Mouse (Mus musculus) limb, embryonic 13.5 days (tissue): ENCODE results near the gene Dhtkd1. TPM values are rescaled to one million over a fixed set of nuclear protein-coding genes. Genes with fewer than 3 reads are reported as not detected.

Source experiments
- ATAC-seq: fragments of 200-750 bp; cut with Nextera tagmentation; 2 replicates; pipeline ENCODE4 v1.8.0; 2017; ENCODE audit warnings: low read depth, moderate number of reproducible peaks, moderate TSS enrichment; ENCODE audit not compliant: low FRiP score
- H3K27ac ChIP-seq: fragments of 300-500 bp; sonication (generic); 2 replicates; pipeline ENCODE4 v1.5.1; 2015; ENCODE audit warnings: inconsistent platforms, mild to moderate bottlenecking, moderate library complexity
- H3K27me3 ChIP-seq: fragments of 300-500 bp; sonication (generic); 2 replicates; pipeline ENCODE4 v1.6.1; 2015; ENCODE audit warnings: mild to moderate bottlenecking, inconsistent platforms
- H3K36me3 ChIP-seq: fragments of 300-500 bp; sonication (generic); 2 replicates; pipeline ENCODE4 v1.6.1; 2015; ENCODE audit warnings: inconsistent platforms, mild to moderate bottlenecking, moderate library complexity
- H3K4me1 ChIP-seq: fragments of 300-500 bp; sonication (generic); 2 replicates; pipeline ENCODE4 v1.6.1; 2015; ENCODE audit warnings: inconsistent platforms
- H3K4me2 ChIP-seq: fragments of 300-500 bp; sonication (generic); replicated peaks from 2 replicates; pipeline ENCODE4 v1.6.1; 2015; ENCODE audit warnings: inconsistent platforms, mild to moderate bottlenecking, moderate library complexity
- H3K4me3 ChIP-seq: fragments of 300-500 bp; sonication (generic); 2 replicates; pipeline ENCODE4 v1.5.1; 2015; ENCODE audit warnings: moderate library complexity, mild to moderate bottlenecking, inconsistent platforms
- H3K9ac ChIP-seq: fragments of 300-500 bp; sonication (generic); 2 replicates; pipeline ENCODE4 v1.6.1; 2015; ENCODE audit warnings: mild to moderate bottlenecking, inconsistent platforms
- H3K9me3 ChIP-seq: fragments of 300-500 bp; sonication (generic); 2 replicates; pipeline ENCODE4 v1.6.1; 2016; ENCODE audit warnings: inconsistent platforms
- WGBS: fragments of 180-500 bp; shearing (Covaris S2); methylation state at CpG from one replicate; pipeline ENCODE4 v1.1.7; 2015; 5-methylcytosine and 5-hydroxymethylcytosine counted together
- polyA plus RNA-seq: library from polyadenylated mRNA; unstranded; fragments of >200 nt; fragmentation: Nextera tagmentation; extraction: Ambion mirVana; gene quantifications from 2 replicates; pipeline ENCODE4 v1.2.1, GENCODE M21; 2015

Dhtkd1 gene
- polyA plus RNA-seq, 1 experiment from 2014 or later: 5.6 TPM

GRCm38 (mm10) chr2:5946876-5947275 lies 4.3 kb upstream of the Dhtkd1 start:
- Histone ChIP-seq H3K27me3 (no peaks in the 10 kb centered on the region), H3K4me3 (no peak overlapping the region), H3K4me2 (no peak overlapping the region), H3K9me3 (no peaks in the 10 kb centered on the region), H3K27ac (no peak overlapping the region), H3K9ac (no peak overlapping the region), H3K36me3 (no peaks in the 10 kb centered on the region), H3K4me1 (peaks cover 8% of the 10 kb centered on the region)
- WGBS: 79% methylated on average over 3 of the region's 3 CpGs
- ATAC-seq: no peak

GRCm38 (mm10) chr2:5945629-5946028 lies 3.0 kb upstream of the Dhtkd1 start:
- Histone ChIP-seq H3K36me3 (no peaks in the 10 kb centered on the region), H3K27ac (no peak overlapping the region), H3K9me3 (no peaks in the 10 kb centered on the region), H3K4me1 (peaks cover 10% of the 10 kb centered on the region), H3K4me3 (no peak overlapping the region), H3K9ac (no peak overlapping the region), H3K27me3 (no peaks in the 10 kb centered on the region), H3K4me2 (no peak overlapping the region)
- 93% methylated on average over 1 of the region's 1 CpGs for WGBS
- ATAC-seq: no peak

- no peaks in the 10 kb centered on the region for H3K36me3 ChIP-seq
- ATAC-seq: no peak
- H3K27me3 ChIP-seq: no peaks in the 10 kb centered on the region
- peak overlapping the region; percentile 55 for H3K4me3 ChIP-seq
- WGBS: 36% methylated on average over 4 of the region's 4 CpGs
- H3K4me2 ChIP-seq: peak overlapping the region; percentile 78
- no peaks in the 10 kb centered on the region for H3K9me3 ChIP-seq
- H3K27ac ChIP-seq: no peak overlapping the region
- H3K9ac ChIP-seq: no peak overlapping the region
- H3K4me1 ChIP-seq: peaks cover 5% of the 10 kb centered on the region; the same call in 1 of the 2 replicates
These were observed 479 bp upstream of the Dhtkd1 start for GRCm38 (mm10) chr2:5943071-5943470.

- no peak for ATAC-seq
- H3K4me2 ChIP-seq: peak overlapping the region; percentile 78
- no peaks in the 10 kb centered on the region for H3K36me3 ChIP-seq
- H3K27ac ChIP-seq: no peak overlapping the region
- 58% methylated on average over 11 of the region's 11 CpGs for WGBS
- H3K27me3 ChIP-seq: no peaks in the 10 kb centered on the region
- peak overlapping the region; percentile 55 for H3K4me3 ChIP-seq
- H3K9ac ChIP-seq: peak overlapping the region; percentile 70
- H3K4me1 ChIP-seq: peaks cover 5% of the 10 kb centered on the region; the same call in 1 of the 2 replicates
- H3K9me3 ChIP-seq: no peaks in the 10 kb centered on the region
These were observed 654 bp downstream of the Dhtkd1 start for GRCm38 (mm10) chr2:5941861-5942415.

GRCm38 (mm10) chr2:5940936-5941335 lies 1.7 kb downstream of the Dhtkd1 start:
- H3K9ac ChIP-seq: no peak overlapping the region
- no peak overlapping the region for H3K4me2 ChIP-seq
- ATAC-seq: no peak
- H3K27ac ChIP-seq: no peak overlapping the region
- H3K4me3 ChIP-seq: no peak overlapping the region
- no peaks in the 10 kb centered on the region for H3K9me3 ChIP-seq
- H3K27me3 ChIP-seq: no peaks in the 10 kb centered on the region
- WGBS: 91% methylated on average over 9 of the region's 9 CpGs
- peaks cover 5% of the 10 kb centered on the region; the same call in 1 of the 2 replicates for H3K4me1 ChIP-seq
- H3K36me3 ChIP-seq: no peaks in the 10 kb centered on the region

GRCm38 (mm10) chr2:5939911-5940310 lies 2.7 kb downstream of the Dhtkd1 start:
- Histone ChIP-seq H3K9me3 (no peaks in the 10 kb centered on the region), H3K27ac (no peak overlapping the region), H3K9ac (no peak overlapping the region), H3K4me1 (peaks cover 5% of the 10 kb centered on the region; the same call in 1 of the 2 replicates), H3K36me3 (no peaks in the 10 kb centered on the region), H3K4me3 (no peak overlapping the region), H3K27me3 (no peaks in the 10 kb centered on the region), H3K4me2 (no peak overlapping the region)
- 84% methylated on average over 14 of the region's 14 CpGs for WGBS
- ATAC-seq: no peak

GRCm38 (mm10) chr2:5939319-5939718 lies 3.3 kb downstream of the Dhtkd1 start:
- no peak for ATAC-seq
- H3K4me1 ChIP-seq: peaks cover 5% of the 10 kb centered on the region; the same call in 1 of the 2 replicates
- H3K36me3 ChIP-seq: no peaks in the 10 kb centered on the region
- H3K27me3 ChIP-seq: no peaks in the 10 kb centered on the region
- H3K27ac ChIP-seq: no peak overlapping the region
- H3K4me2 ChIP-seq: no peak overlapping the region
- no peak overlapping the region for H3K9ac ChIP-seq
- no peak overlapping the region for H3K4me3 ChIP-seq
- WGBS: 86% methylated on average over 3 of the region's 3 CpGs
- no peaks in the 10 kb centered on the region for H3K9me3 ChIP-seq

- Histone ChIP-seq H3K9me3 (no peaks in the 10 kb centered on the region), H3K27ac (no peak overlapping the region), H3K36me3 (no peaks in the 10 kb centered on the region), H3K27me3 (no peaks in the 10 kb centered on the region), H3K9ac (no peak overlapping the region), H3K4me1 (no peaks in the 10 kb centered on the region), H3K4me2 (no peak overlapping the region), H3K4me3 (no peak overlapping the region)
- no peak for ATAC-seq
- WGBS: 79% methylated on average over 4 of the region's 4 CpGs
These were observed 6.0 kb downstream of the Dhtkd1 start for GRCm38 (mm10) chr2:5936550-5936949.

- no peak overlapping the region for H3K4me3 ChIP-seq
- H3K4me1 ChIP-seq: no peaks in the 10 kb centered on the region
- H3K27me3 ChIP-seq: no peaks in the 10 kb centered on the region
- peaks cover 3% of the 10 kb centered on the region; the same call in 1 of the 2 replicates for H3K36me3 ChIP-seq
- ATAC-seq: no peak
- WGBS: 37% methylated on average over 6 of the region's 6 CpGs
- no peak overlapping the region for H3K9ac ChIP-seq
- no peak overlapping the region for H3K4me2 ChIP-seq
- H3K27ac ChIP-seq: no peak overlapping the region
- no peaks in the 10 kb centered on the region for H3K9me3 ChIP-seq
These were observed 6.5 kb downstream of the Dhtkd1 start for GRCm38 (mm10) chr2:5936068-5936467.

GRCm38 (mm10) chr2:5934936-5935335 lies 7.7 kb downstream of the Dhtkd1 start:
- no peak for ATAC-seq

GRCm38 (mm10) chr2:5931938-5932337 lies 10.7 kb downstream of the Dhtkd1 start:
- 97% methylated on average over 5 of the region's 5 CpGs for WGBS

More at GRCm38 (mm10) chr2:5934936-5935335, 7.7 kb downstream of the Dhtkd1 start:
- no peaks in the 10 kb centered on the region for H3K4me1 ChIP-seq
- H3K4me3 ChIP-seq: no peak overlapping the region
- 80% methylated on average over 3 of the region's 3 CpGs for WGBS
- H3K27me3 ChIP-seq: no peaks in the 10 kb centered on the region
- no peak overlapping the region for H3K27ac ChIP-seq
- H3K4me2 ChIP-seq: no peak overlapping the region
- peaks cover 14% of the 10 kb centered on the region for H3K36me3 ChIP-seq
- H3K9ac ChIP-seq: no peak overlapping the region
- H3K9me3 ChIP-seq: no peaks in the 10 kb centered on the region

GRCm38 (mm10) chr2:5930291-5931054 lies 12.1 kb downstream of the Dhtkd1 start:
- H3K27me3 ChIP-seq: no peaks in the 10 kb centered on the region
- H3K27ac ChIP-seq: no peak overlapping the region
- H3K9me3 ChIP-seq: no peaks in the 10 kb centered on the region
- no peak overlapping the region for H3K9ac ChIP-seq
- peaks cover 44% of the 10 kb centered on the region for H3K36me3 ChIP-seq
- H3K4me2 ChIP-seq: no peak overlapping the region
- ATAC-seq: no peak
- 93% methylated on average over 18 of the region's 18 CpGs for WGBS
- H3K4me3 ChIP-seq: no peak overlapping the region
- no peaks in the 10 kb centered on the region for H3K4me1 ChIP-seq

More at GRCm38 (mm10) chr2:5931938-5932337, 10.7 kb downstream of the Dhtkd1 start:
- Histone ChIP-seq H3K4me2 (no peak overlapping the region), H3K36me3 (peaks cover 40% of the 10 kb centered on the region), H3K4me3 (no peak overlapping the region), H3K4me1 (no peaks in the 10 kb centered on the region), H3K9ac (no peak overlapping the region), H3K27ac (no peak overlapping the region), H3K9me3 (no peaks in the 10 kb centered on the region), H3K27me3 (no peaks in the 10 kb centered on the region)
- no peak for ATAC-seq
